Mouse (Mus musculus): ENCODE data around the gene Hint1. TPM values are rescaled to one million over a fixed set of nuclear protein-coding genes. Genes with fewer than 3 reads are reported as not detected.

Gene Hint1
- polyA plus RNA-seq (2015; fragmentation: Illumina TruSeq; extraction: RNeasy Lipid Tissue Mini Kit (QIAGEN cat#74804); ENCODE audit: insufficient read depth, low replicate concordance) = 303 TPM

DNA sequence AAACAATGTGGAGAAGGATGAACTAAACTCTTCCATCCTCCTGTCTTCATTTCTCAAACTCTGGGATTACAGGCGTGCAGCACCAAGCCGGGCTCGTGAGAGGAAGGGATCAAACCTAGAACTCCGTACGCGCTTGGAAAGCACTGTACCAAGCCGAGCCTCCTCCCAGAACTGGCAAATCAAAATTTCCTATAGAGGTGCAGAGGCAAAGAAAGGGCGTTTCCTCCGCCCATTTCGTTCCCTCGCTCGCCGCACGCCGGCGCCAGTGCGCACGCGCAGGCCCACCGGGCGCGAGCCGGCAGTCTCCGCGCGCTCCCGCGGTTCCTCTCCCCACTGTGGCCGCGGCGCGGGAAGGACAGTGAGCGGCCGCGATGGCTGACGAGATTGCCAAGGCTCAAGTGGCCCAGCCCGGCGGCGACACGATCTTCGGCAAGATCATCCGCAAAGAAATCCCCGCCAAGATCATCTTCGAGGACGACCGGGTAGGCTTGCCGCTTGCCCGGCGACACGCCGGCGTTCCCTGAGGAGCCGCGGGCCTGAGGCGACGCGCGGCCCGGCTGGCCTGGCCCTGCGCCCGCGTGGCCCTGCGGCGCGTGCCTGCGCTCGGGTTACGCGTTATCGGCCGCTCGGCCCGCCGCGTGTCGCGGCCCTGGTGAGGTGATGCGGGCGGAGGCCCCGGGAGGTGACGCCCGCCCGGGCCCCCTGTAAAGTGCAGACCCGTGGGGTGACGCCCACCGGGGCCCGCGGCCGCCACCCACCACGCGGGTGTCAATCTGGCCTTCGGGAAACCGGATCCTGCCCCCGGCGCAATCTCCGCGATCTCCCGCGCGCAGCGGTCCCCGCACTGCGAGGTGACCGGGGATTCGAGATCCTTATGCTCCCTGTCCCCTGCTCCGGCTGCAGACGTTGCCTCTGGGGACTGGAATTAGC lies at the start of gene Hint1:
Gene Hint1, plus strand, starts transcription at position 265 of the 930 bp plus-strand sequence.

GRCm38 (mm10) chr11:54860256-54861038 lies 5.7 kb upstream of the Hint1 start, which contains the start of gene Lyrm7:
Gene Lyrm7 (minus strand): TSS chr11:54860916.

GRCm38 (mm10) chr11:54902333-54903323 lies 36.4 kb downstream of the Hint1 start, which contains the start of gene Gpx3:
Gene Gpx3 (plus strand): TSS chr11:54902453.

Other genes with a start within 250 kb of the Hint1 start
- gene Cdc42se2, start 78.7 kb upstream of the Hint1 start, polyA plus RNA-seq (2015; fragmentation: Illumina TruSeq; extraction: RNeasy Lipid Tissue Mini Kit (QIAGEN cat#74804); ENCODE audit: insufficient read depth, low replicate concordance) = 157 TPM
- gene Lyrm7, start 5.5 kb upstream of the Hint1 start, polyA plus RNA-seq (2015; fragmentation: Illumina TruSeq; extraction: RNeasy Lipid Tissue Mini Kit (QIAGEN cat#74804); ENCODE audit: insufficient read depth, low replicate concordance) = 10.0 TPM
- gene Gpx3, start 36.1 kb downstream of the Hint1 start, polyA plus RNA-seq (2015; fragmentation: Illumina TruSeq; extraction: RNeasy Lipid Tissue Mini Kit (QIAGEN cat#74804); ENCODE audit: insufficient read depth, low replicate concordance) = 142 TPM
- 23.1 TPM for gene Tnip1, start 96.5 kb downstream of the Hint1 start, polyA plus RNA-seq (2015; fragmentation: Illumina TruSeq; extraction: RNeasy Lipid Tissue Mini Kit (QIAGEN cat#74804); ENCODE audit: insufficient read depth, low replicate concordance)
- gene Anxa6, start 167.1 kb downstream of the Hint1 start, polyA plus RNA-seq (2015; fragmentation: Illumina TruSeq; extraction: RNeasy Lipid Tissue Mini Kit (QIAGEN cat#74804); ENCODE audit: insufficient read depth, low replicate concordance) = 179 TPM
- gene Ccdc69, start 211.7 kb downstream of the Hint1 start, polyA plus RNA-seq (2015; fragmentation: Illumina TruSeq; extraction: RNeasy Lipid Tissue Mini Kit (QIAGEN cat#74804); ENCODE audit: insufficient read depth, low replicate concordance) = 47.8 TPM
- gene Gm2a, start 231.7 kb downstream of the Hint1 start, polyA plus RNA-seq (2015; fragmentation: Illumina TruSeq; extraction: RNeasy Lipid Tissue Mini Kit (QIAGEN cat#74804); ENCODE audit: insufficient read depth, low replicate concordance) = 141 TPM